Mouse (Mus musculus): ENCODE data around the gene Panx1.

The Panx1 gene

GRCm38 (mm10) chr9:14970805-14971525 lies 74.3 kb downstream of the Panx1 start:
- no peak for DNase-seq

- DNase-seq = no peak
These were observed 75.1 kb downstream of the Panx1 start for GRCm38 (mm10) chr9:14970211-14970610.

GRCm38 (mm10) chr9:14967598-14967997 lies 77.7 kb downstream of the Panx1 start:
- no peak for DNase-seq

GRCm38 (mm10) chr9:14966787-14967186 lies 78.5 kb downstream of the Panx1 start:
- DNase-seq = no peak

- no peak for DNase-seq
These were observed 79.9 kb downstream of the Panx1 start for GRCm38 (mm10) chr9:14965368-14965767.

GRCm38 (mm10) chr9:14962769-14963168 lies 82.5 kb downstream of the Panx1 start:
- no peak for DNase-seq

GRCm38 (mm10) chr9:14954659-14955058 lies 90.6 kb downstream of the Panx1 start:
- DNase-seq = no peak

Data from kidney, postnatal 25 days (tissue).